Mouse (Mus musculus): ENCODE data around the gene Cgrrf1. TPM values are rescaled to one million over a fixed set of nuclear protein-coding genes. Genes with fewer than 3 reads are reported as not detected.

Gene Cgrrf1
- total RNA-seq, 2 experiments from 2014 or later = 41.4 to 51.1 TPM

- peak; percentile 8 to 19 for DNase-seq
Observed at GRCm38 (mm10) chr14:46885891-46886301, 54.0 kb downstream of the Cgrrf1 start.

GRCm38 (mm10) chr14:46889096-46889495, 57.2 kb downstream of the Cgrrf1 start:
- no peak for DNase-seq

- DNase-seq = no peak
Observed at GRCm38 (mm10) chr14:46893961-46894360, 62.0 kb downstream of the Cgrrf1 start.

- no peak for DNase-seq
Observed at GRCm38 (mm10) chr14:46897953-46898352, 66.0 kb downstream of the Cgrrf1 start.

GRCm38 (mm10) chr14:46898626-46899025, 66.7 kb downstream of the Cgrrf1 start:
- DNase-seq = no peak

GRCm38 (mm10) chr14:46902498-46903087, 70.7 kb downstream of the Cgrrf1 start:
- no peak for DNase-seq

Other genes starting within 250 kb of the Cgrrf1 start
- 1 to 10 TPM; 2.7 to 3.0 TPM for gene Cdkn3, start 71.6 kb upstream of the Cgrrf1 start, total RNA-seq (2021)
- 100 to 1,000 TPM in 1 of 2 experiments, 10 to 100 TPM in 1; 96.7 to 115 TPM for gene Cnih1, start 43.7 kb upstream of the Cgrrf1 start, total RNA-seq (2021)
- 100 to 1,000 TPM; 126 TPM for gene Gmfb, start 9.9 kb upstream of the Cgrrf1 start, total RNA-seq (2021)
- 10 to 100 TPM; 23.6 to 33.3 TPM for gene Samd4, start 50.7 kb downstream of the Cgrrf1 start, total RNA-seq (2021)